Mouse (Mus musculus): ENCODE measurements at regions not wholly inside any gene's neighbourhood (a gene's known extent, or its start where the extent isn't known, plus 50 kb on each side); places are given as distances from the start of the nearest gene placed in this dataset.

DNA sequence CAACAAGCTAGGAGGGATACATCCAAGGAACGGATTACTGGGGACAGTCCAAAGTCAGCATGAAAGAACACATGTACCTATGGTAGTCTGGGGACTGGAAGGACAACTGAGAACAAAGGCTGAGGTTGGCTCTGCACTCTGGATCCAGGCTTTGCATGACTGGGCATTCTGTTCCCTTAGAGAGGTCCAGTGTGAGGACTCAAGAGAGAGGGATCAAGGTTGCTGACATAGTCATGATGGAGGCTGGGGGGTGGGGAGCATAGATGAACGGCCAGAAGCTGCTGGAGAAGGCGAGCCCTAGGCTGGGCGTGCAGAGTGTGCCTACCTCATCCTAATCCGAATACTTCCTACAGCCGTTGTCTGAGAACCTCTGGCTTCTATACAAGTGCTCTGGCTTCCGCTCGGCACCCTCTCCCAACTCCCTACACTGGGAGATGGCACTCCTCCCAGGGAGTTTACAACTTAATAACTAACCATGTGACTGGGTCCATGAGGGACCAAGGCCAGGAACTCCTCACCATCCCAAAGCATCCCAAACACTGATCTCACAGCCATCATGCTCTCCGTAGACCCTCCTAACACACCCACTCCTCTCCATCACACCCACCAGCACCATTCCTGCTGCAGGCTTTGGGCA is 75.7 kb upstream of the Tle3 start:
- H3K9me3 ChIP-seq (replicated peaks) = no peaks in the 10 kb centered on the region
- no peak for DNase-seq (ENCODE audit: low spot score)
- H3K27me3 ChIP-seq (ENCODE audit: insufficient read depth, low read length) = peaks cover 6% of the 10 kb centered on the region; the same call in 1 of the 2 replicates
- no peak for ATAC-seq (ENCODE audit: extremely low read depth, insufficient number of reproducible peaks, low FRiP score, poor library complexity, severe bottlenecking)
- no peak overlapping the region for H3K4me3 ChIP-seq (ENCODE audit: low read depth, low read length)
- no peak for TF ChIP-seq POLR2AphosphoS5 (IDR thresholded peaks at IDR 0.05; ENCODE audit: insufficient replicate concordance, low read depth, low read length)
- TF ChIP-seq GATA2 (IDR thresholded peaks at IDR 0.05; ENCODE audit: borderline replicate concordance, low read depth, low read length) = no peak
- no peak for TF ChIP-seq CTCF (IDR thresholded peaks at IDR 0.05; ENCODE audit: low read depth, low read length)
- no peak for TF ChIP-seq TAL1 (conservative IDR thresholded peaks at IDR 0.05; ENCODE audit: low read depth, low read length)
- TF ChIP-seq GATA1 (IDR thresholded peaks at IDR 0.05; ENCODE audit: borderline replicate concordance, low read length) = no peak
- peaks cover 3% of the 10 kb centered on the region; the same call in 1 of the 2 replicates for H3K4me1 ChIP-seq (ENCODE audit: insufficient read depth, low read depth, low read length)
- no peaks in the 10 kb centered on the region for H3K36me3 ChIP-seq (replicated peaks)

DNA sequence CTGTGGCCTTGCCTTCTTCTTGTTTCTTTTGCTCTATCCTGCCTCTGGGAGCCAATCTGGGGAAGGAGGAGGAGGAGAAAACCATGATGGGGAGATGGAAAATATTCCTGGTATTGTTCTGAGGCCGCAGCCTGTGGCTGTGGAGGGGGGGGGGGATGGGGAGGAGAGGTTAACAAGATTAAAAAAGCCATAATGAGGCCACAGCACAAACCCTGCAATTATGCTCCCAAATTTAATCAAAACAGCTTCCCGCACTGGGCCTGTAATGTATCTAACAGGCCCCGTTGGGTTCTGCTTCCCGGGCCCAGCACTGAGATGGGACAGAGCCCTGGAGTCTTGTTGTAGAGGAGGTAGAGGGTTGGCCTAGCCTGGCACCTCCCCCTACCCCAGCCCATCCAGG is 74.8 kb upstream of the Tle3 start:
- no peak for TF ChIP-seq POLR2AphosphoS5 (IDR thresholded peaks at IDR 0.05; ENCODE audit: insufficient replicate concordance, low read depth, low read length)
- no peak for TF ChIP-seq GATA2 (IDR thresholded peaks at IDR 0.05; ENCODE audit: borderline replicate concordance, low read depth, low read length)
- no peak for TF ChIP-seq CTCF (IDR thresholded peaks at IDR 0.05; ENCODE audit: low read depth, low read length)
- no peak for TF ChIP-seq TAL1 (conservative IDR thresholded peaks at IDR 0.05; ENCODE audit: low read depth, low read length)
- TF ChIP-seq GATA1 (IDR thresholded peaks at IDR 0.05; ENCODE audit: borderline replicate concordance, low read length) = no peak
- Histone ChIP-seq H3K4me1 (ENCODE audit: insufficient read depth, low read depth, low read length) (peaks cover 3% of the 10 kb centered on the region; the same call in 1 of the 2 replicates), H3K9me3 (replicated peaks) (no peaks in the 10 kb centered on the region), H3K27me3 (ENCODE audit: insufficient read depth, low read length) (peaks cover 6% of the 10 kb centered on the region; the same call in 1 of the 2 replicates), H3K36me3 (replicated peaks) (no peaks in the 10 kb centered on the region), H3K4me3 (ENCODE audit: low read depth, low read length) (no peak overlapping the region)
- DNase-seq (ENCODE audit: low spot score) = no peak
- ATAC-seq (ENCODE audit: extremely low read depth, insufficient number of reproducible peaks, low FRiP score, poor library complexity, severe bottlenecking) = no peak

DNA sequence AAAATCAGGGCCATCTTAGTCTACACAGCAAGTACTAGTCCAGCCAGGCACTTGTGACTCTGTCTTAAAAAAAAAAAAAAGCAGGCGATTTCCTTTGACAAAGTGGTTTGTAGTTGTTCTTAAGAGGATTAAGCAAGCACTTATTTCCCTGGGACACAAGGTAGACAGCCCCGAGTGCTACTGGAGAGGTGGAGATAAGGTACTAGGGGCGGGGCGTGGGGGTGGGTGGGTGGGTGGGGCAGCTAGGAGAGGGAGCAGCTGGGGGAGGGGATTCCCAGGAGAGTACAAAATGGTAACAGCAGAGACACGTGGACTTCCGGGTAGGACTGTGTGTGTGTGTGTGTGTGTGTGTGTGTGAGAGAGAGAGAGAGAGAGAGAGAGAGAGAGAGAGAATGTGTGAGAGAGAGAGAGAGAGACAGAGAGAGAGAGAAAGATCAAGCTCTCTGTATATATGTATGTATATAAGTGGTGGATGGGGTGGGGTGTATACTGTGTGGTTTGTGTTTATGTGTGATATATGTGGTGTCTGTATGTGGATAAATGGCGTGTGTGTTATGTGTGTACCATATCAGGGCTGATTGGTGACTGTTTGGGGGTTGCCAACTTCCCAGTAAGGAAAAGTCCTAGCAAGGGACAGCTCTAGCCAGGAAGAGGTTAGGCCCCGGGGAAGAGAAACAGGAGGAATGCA is 72.1 kb upstream of the Tle3 start:
- Histone ChIP-seq H3K36me3 (replicated peaks) (no peaks in the 10 kb centered on the region), H3K4me3 (ENCODE audit: low read depth, low read length) (no peak overlapping the region), H3K27me3 (ENCODE audit: insufficient read depth, low read length) (peaks cover 4% of the 10 kb centered on the region; the same call in 1 of the 2 replicates), H3K4me1 (ENCODE audit: insufficient read depth, low read depth, low read length) (peaks cover 3% of the 10 kb centered on the region; the same call in 1 of the 2 replicates), H3K9me3 (replicated peaks) (no peaks in the 10 kb centered on the region)
- ATAC-seq (ENCODE audit: extremely low read depth, insufficient number of reproducible peaks, low FRiP score, poor library complexity, severe bottlenecking) = no peak
- DNase-seq (ENCODE audit: low spot score) = no peak
- TF ChIP-seq POLR2AphosphoS5 (IDR thresholded peaks at IDR 0.05; ENCODE audit: insufficient replicate concordance, low read depth, low read length) = no peak
- TF ChIP-seq GATA1 (IDR thresholded peaks at IDR 0.05; ENCODE audit: borderline replicate concordance, low read length) = no peak
- no peak for TF ChIP-seq CTCF (IDR thresholded peaks at IDR 0.05; ENCODE audit: low read depth, low read length)
- TF ChIP-seq TAL1 (conservative IDR thresholded peaks at IDR 0.05; ENCODE audit: low read depth, low read length) = no peak
- TF ChIP-seq GATA2 (IDR thresholded peaks at IDR 0.05; ENCODE audit: borderline replicate concordance, low read depth, low read length) = no peak

GRCm38 (mm10) chr9:61301070-61301469 is 71.1 kb upstream of the Tle3 start:
- ATAC-seq (ENCODE audit: extremely low read depth, insufficient number of reproducible peaks, low FRiP score, poor library complexity, severe bottlenecking) = no peak
- no peak for DNase-seq (ENCODE audit: low spot score)
- no peaks in the 10 kb centered on the region for H3K9me3 ChIP-seq (replicated peaks)
- peaks cover 3% of the 10 kb centered on the region; the same call in 1 of the 2 replicates for H3K4me1 ChIP-seq (ENCODE audit: insufficient read depth, low read depth, low read length)
- H3K27me3 ChIP-seq (ENCODE audit: insufficient read depth, low read length) = peaks cover under 1% of the 10 kb centered on the region; the same call in 1 of the 2 replicates
- H3K36me3 ChIP-seq (replicated peaks) = no peaks in the 10 kb centered on the region
- TF ChIP-seq TAL1 (conservative IDR thresholded peaks at IDR 0.05; ENCODE audit: low read depth, low read length) (no peak), GATA1 (IDR thresholded peaks at IDR 0.05; ENCODE audit: borderline replicate concordance, low read length) (no peak), POLR2AphosphoS5 (IDR thresholded peaks at IDR 0.05; ENCODE audit: insufficient replicate concordance, low read depth, low read length) (no peak), CTCF (IDR thresholded peaks at IDR 0.05; ENCODE audit: low read depth, low read length) (no peak), GATA2 (IDR thresholded peaks at IDR 0.05; ENCODE audit: borderline replicate concordance, low read depth, low read length) (no peak)
- H3K4me3 ChIP-seq (ENCODE audit: low read depth, low read length) = no peak overlapping the region

DNA sequence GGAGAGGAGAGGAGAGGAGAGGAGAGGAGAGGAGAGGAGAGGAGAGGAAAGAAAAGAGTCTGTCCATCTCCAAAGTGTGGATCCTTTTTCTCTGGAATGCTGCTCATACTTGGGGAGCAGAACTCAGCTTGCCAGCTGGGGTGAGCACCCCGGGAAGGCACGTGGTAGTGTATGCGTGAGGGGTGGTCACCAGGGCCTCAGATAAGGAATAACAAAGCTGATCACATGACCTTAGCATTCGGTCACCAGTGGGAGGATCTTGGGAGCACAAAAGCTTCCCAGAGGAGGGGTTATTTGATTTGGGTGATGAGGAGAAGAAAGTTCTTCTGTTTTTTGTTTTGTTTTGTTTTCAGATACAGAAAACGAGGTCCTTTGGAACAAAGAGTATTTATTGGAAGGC is 69.4 kb upstream of the Tle3 start:
- Histone ChIP-seq H3K4me3 (ENCODE audit: low read depth, low read length) (no peak overlapping the region), H3K27me3 (ENCODE audit: insufficient read depth, low read length) (peaks cover 3% of the 10 kb centered on the region), H3K4me1 (ENCODE audit: insufficient read depth, low read depth, low read length) (peaks cover 3% of the 10 kb centered on the region; the same call in 1 of the 2 replicates), H3K9me3 (replicated peaks) (no peaks in the 10 kb centered on the region), H3K36me3 (replicated peaks) (no peaks in the 10 kb centered on the region)
- no peak for DNase-seq (ENCODE audit: low spot score)
- ATAC-seq (ENCODE audit: extremely low read depth, insufficient number of reproducible peaks, low FRiP score, poor library complexity, severe bottlenecking) = no peak
- no peak for TF ChIP-seq TAL1 (conservative IDR thresholded peaks at IDR 0.05; ENCODE audit: low read depth, low read length)
- TF ChIP-seq GATA2 (IDR thresholded peaks at IDR 0.05; ENCODE audit: borderline replicate concordance, low read depth, low read length) = no peak
- TF ChIP-seq CTCF (IDR thresholded peaks at IDR 0.05; ENCODE audit: low read depth, low read length) = no peak
- TF ChIP-seq GATA1 (IDR thresholded peaks at IDR 0.05; ENCODE audit: borderline replicate concordance, low read length) = no peak
- no peak for TF ChIP-seq POLR2AphosphoS5 (IDR thresholded peaks at IDR 0.05; ENCODE audit: insufficient replicate concordance, low read depth, low read length)

DNA sequence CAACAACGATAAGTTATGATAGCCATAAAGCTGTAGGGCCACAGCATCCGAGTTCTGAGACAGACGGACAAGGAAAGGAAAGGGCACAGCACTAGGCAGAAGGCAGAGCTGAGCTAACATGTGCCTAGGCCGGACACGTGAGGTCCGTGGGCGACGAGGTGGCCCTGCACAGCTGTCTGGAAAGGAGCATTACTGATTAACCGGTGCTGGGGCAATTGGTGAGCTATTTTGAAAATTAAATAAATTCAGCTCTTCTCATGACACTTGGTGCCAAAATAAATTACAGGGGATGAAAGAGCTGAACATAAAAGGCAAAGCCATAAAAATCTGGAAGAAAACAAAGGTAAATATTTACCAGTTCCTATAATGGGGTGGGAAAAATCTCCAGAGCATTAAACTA is 65.9 kb upstream of the Tle3 start:
- H3K9me3 ChIP-seq (replicated peaks) = no peaks in the 10 kb centered on the region
- no peak for TF ChIP-seq CTCF (IDR thresholded peaks at IDR 0.05; ENCODE audit: low read depth, low read length)
- TF ChIP-seq GATA2 (IDR thresholded peaks at IDR 0.05; ENCODE audit: borderline replicate concordance, low read depth, low read length) = no peak
- no peak for TF ChIP-seq GATA1 (IDR thresholded peaks at IDR 0.05; ENCODE audit: borderline replicate concordance, low read length)
- TF ChIP-seq TAL1 (conservative IDR thresholded peaks at IDR 0.05; ENCODE audit: low read depth, low read length) = no peak
- TF ChIP-seq POLR2AphosphoS5 (IDR thresholded peaks at IDR 0.05; ENCODE audit: insufficient replicate concordance, low read depth, low read length) = no peak
- no peak for ATAC-seq (ENCODE audit: extremely low read depth, insufficient number of reproducible peaks, low FRiP score, poor library complexity, severe bottlenecking)
- H3K4me1 ChIP-seq (ENCODE audit: insufficient read depth, low read depth, low read length) = no peaks in the 10 kb centered on the region
- DNase-seq (ENCODE audit: low spot score) = no peak
- no peaks in the 10 kb centered on the region for H3K36me3 ChIP-seq (replicated peaks)
- no peak overlapping the region for H3K4me3 ChIP-seq (ENCODE audit: low read depth, low read length)
- H3K27me3 ChIP-seq (ENCODE audit: insufficient read depth, low read length) = peaks cover 7% of the 10 kb centered on the region
